ENCODE assay signal across 9 mouse cellular contexts in genomic region chr10:37141621-37142020, GRCm38 (mm10). TPM values are rescaled to one million over a fixed set of nuclear protein-coding genes. Genes with fewer than 3 reads are reported as not detected.
DNase-seq lines count a peak whose midpoint lies in the region; ATAC-seq and TF ChIP-seq lines count a peak whose summit lies in the region.
"Had no signal": no experiment of that assay in that cellular context is flagged by ENCODE, and none has a peak within 500 bp of the region (broad histone marks: within the 10 kb centered on the region; RNA-seq: fewer than 3 reads in every experiment).

No protein-coding gene starts in this region.

- H3K9ac ChIP-seq in limb, embryonic 13.5 days: 0 out of 2 replicates have a peak overlapping the region, but pooled peaks have one; percentile 100
- H3K9ac ChIP-seq in stomach, postnatal 0 days (ENCODE audit: low read length): no peak overlapping the region

- peak overlapping the region; percentile 94 for H3K4me3 ChIP-seq in C2C12 (ENCODE audit: insufficient read depth, poor library complexity, severe bottlenecking)
- H3K4me3 ChIP-seq in limb, embryonic 13.5 days: peak overlapping the region; percentile 95
- H3K4me3 ChIP-seq in stomach, postnatal 0 days (ENCODE audit: low read depth, low read length): peak overlapping the region; percentile 96

- no peaks in the 10 kb centered on the region for H3K9me3 ChIP-seq in limb, embryonic 13.5 days
- no peaks in the 10 kb centered on the region for H3K9me3 ChIP-seq in stomach, postnatal 0 days (ENCODE audit: control insufficient read depth, low read length)
- H3K9me3 ChIP-seq: megakaryocyte, embryonic 14.5 days had no signal

- peak overlapping the region; percentile 75 for H3K4me2 ChIP-seq in limb, embryonic 13.5 days (replicated peaks)
- peak overlapping the region; percentile 80 for H3K4me2 ChIP-seq in stomach, postnatal 0 days (replicated peaks; ENCODE audit: low read depth)

- no peaks in the 10 kb centered on the region for H3K36me3 ChIP-seq in C2C12 (ENCODE audit: control insufficient read depth, insufficient read depth)
- H3K36me3 ChIP-seq in limb, embryonic 13.5 days: peaks cover 2% of the 10 kb centered on the region
- H3K36me3 ChIP-seq in stomach, postnatal 0 days (ENCODE audit: control insufficient read depth, insufficient read depth, low read length): no peaks in the 10 kb centered on the region

- TF ChIP-seq EP300 in stomach, postnatal 0 days (optimal IDR thresholded peaks at IDR 0.05): no peak

- H3K79me3 ChIP-seq in C2C12 (ENCODE audit: low read depth): peaks cover 16% of the 10 kb centered on the region

- peaks cover 18% of the 10 kb centered on the region for H3K79me2 ChIP-seq in C2C12 (ENCODE audit: control insufficient read depth, insufficient read depth)

- H3K27me3 ChIP-seq in C2C12 (ENCODE audit: control insufficient read depth, insufficient read depth, insufficient read length): no peaks in the 10 kb centered on the region
- H3K27me3 ChIP-seq in limb, embryonic 13.5 days: no peaks in the 10 kb centered on the region
- no peaks in the 10 kb centered on the region for H3K27me3 ChIP-seq in stomach, postnatal 0 days (ENCODE audit: control insufficient read depth, insufficient read depth, low read length)

- no peak for TF ChIP-seq CTCF in C2C12 (IDR thresholded peaks at IDR 0.05; ENCODE audit: control insufficient read depth, insufficient read depth, insufficient read length)
- no peak for TF ChIP-seq CTCF in stomach, postnatal 0 days (IDR thresholded peaks at IDR 0.05; ENCODE audit: low read depth)

- no peak overlapping the region for H3ac ChIP-seq in C2C12 (ENCODE audit: control insufficient read depth, insufficient read length, low read depth)

- peak overlapping the region; percentile 100 for H3K27ac ChIP-seq in limb, embryonic 13.5 days
- H3K27ac ChIP-seq in stomach, postnatal 0 days (replicated peaks): peak overlapping the region; percentile 99

- no peak for ATAC-seq in limb, embryonic 13.5 days (ENCODE audit: low FRiP score, low read depth)
- no peak for ATAC-seq in stomach, postnatal 0 days (ENCODE audit: low FRiP score, low TSS enrichment)

- DNase-seq in heart, adult 11 months: peak; percentile 89
- DNase-seq in heart, adult 9 months (ENCODE audit: low spot score in 2 of 2): no peak
- DNase-seq in fibroblast of lung, adult 2 months (ENCODE audit: low read depth): peak; percentile 69
- no peak for DNase-seq in stomach, postnatal 0 days (ENCODE audit: low spot score)
- DNase-seq in spleen, postnatal 10 days (ENCODE audit: low spot score in 2 of 2): no peak
- DNase-seq in layer of hippocampus, postnatal 14 days (ENCODE audit: low spot score in 2 of 2): no peak

- H3K4me1 ChIP-seq in limb, embryonic 13.5 days: peaks cover 6% of the 10 kb centered on the region; the same call in 1 of the 2 replicates
- H3K4me1 ChIP-seq in stomach, postnatal 0 days (replicated peaks; ENCODE audit: control insufficient read depth, insufficient read depth): no peaks in the 10 kb centered on the region

- WGBS in limb, embryonic 13.5 days: 64% methylated on average over 4 of the region's 4 CpGs
- WGBS in stomach, postnatal 0 days: 60% methylated on average over 4 of the region's 4 CpGs

TF ChIP-seq in C2C12, 6 proteins besides CTCF, POLR2A, EP300 and RAD21:
- TF ChIP-seq MYOG (IDR thresholded peaks at IDR 0.05; ENCODE audit: control insufficient read depth, extremely low read depth, insufficient read length): no peak
- TF ChIP-seq MYOD1 (IDR thresholded peaks at IDR 0.05; ENCODE audit: control insufficient read depth, insufficient read length, low read depth): no peak
- no peak for TF ChIP-seq MAX (IDR thresholded peaks at IDR 0.05)
- TF ChIP-seq USF1 (IDR thresholded peaks at IDR 0.05; ENCODE audit: low read depth): no peak
- TF ChIP-seq FOSL1 (IDR thresholded peaks at IDR 0.05; ENCODE audit: insufficient read depth, low read length, poor library complexity, severe bottlenecking): no peak
- no peak for TF ChIP-seq CEBPB (IDR thresholded peaks at IDR 0.05; ENCODE audit: low read depth)
TF ChIP-seq in C2C12: peak in this region for 0.

RNA-seq across cellular contexts. Expression of gene Marcks, which starts 2.9 kb away (rescaled TPM):
- polyA plus RNA-seq in C2C12 (2012; fragmentation: generic; extraction: Trizol): 26.6 TPM
- polyA plus RNA-seq in limb, embryonic 13.5 days (2015; fragmentation: Nextera tagmentation; extraction: Ambion mirVana): 185 and 192 TPM in 2 replicates
- 52.8 and 54.3 TPM in 2 replicates for polyA plus RNA-seq in stomach, postnatal 0 days (2015; fragmentation: Nextera tagmentation; extraction: Ambion mirVana)
- total RNA-seq in layer of hippocampus, postnatal 14 days (2021): 100 to 1,000 TPM; 208 to 214 TPM

Comparison
In these comparisons a context has a peak if more than half of its experiments do, and no peak if none do; other contexts are left out.
1. DNase-seq: peak in heart, adult 11 months (single experiment) and fibroblast of lung, adult 2 months (single experiment); none in heart, adult 9 months (0 of 2), stomach, postnatal 0 days (single experiment), spleen, postnatal 10 days (0 of 2) and layer of hippocampus, postnatal 14 days (0 of 2).
2. Peak in every context shown above with its lines, with median percentiles within 50 percentile points of each other: H3K4me3 ChIP-seq.